Mouse (Mus musculus): ENCODE results near the gene Nav1. TPM values are rescaled to one million over a fixed set of nuclear protein-coding genes. Genes with fewer than 3 reads are reported as not detected.

Gene Nav1
- polyA plus RNA-seq, 1 experiment from 2014 or later, result 18.3 TPM

DNA sequence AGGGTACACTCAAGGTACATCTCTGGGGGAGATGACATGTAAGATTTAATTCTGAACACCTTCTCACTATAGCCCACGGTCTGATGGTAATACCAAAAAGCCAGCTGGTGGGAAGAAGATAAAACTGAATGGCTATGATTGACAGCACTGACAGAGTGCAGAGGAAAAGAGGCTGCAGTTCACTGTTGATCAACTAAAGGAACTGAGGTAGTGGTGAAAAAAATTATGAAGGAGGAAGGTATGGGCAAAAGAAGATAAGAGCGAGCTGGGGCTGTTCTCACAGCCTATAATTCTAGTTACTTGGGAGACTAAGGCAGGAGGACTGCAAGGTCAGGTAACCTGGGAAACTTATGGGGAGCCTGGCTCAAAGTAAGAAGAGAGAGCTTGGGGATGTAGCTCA, 155.7 kb downstream of the Nav1 start:
- 93% methylated on average over 2 of the region's 2 CpGs for WGBS
- Histone ChIP-seq H3K36me3 (peaks cover 89% of the 10 kb centered on the region), H3K4me3 (no peak overlapping the region)

GRCm38 (mm10) chr1:135449876-135450275, 157.2 kb downstream of the Nav1 start:
- 93% methylated on average over 8 of the region's 8 CpGs for WGBS

More for the DNA sequence above, 155.7 kb downstream of the Nav1 start:
- Histone ChIP-seq H3K4me1 (no peaks in the 10 kb centered on the region), H3K9me3 (replicated peaks) (no peaks in the 10 kb centered on the region), H3K27me3 (ENCODE audit: low read depth, poor library complexity, severe bottlenecking) (no peaks in the 10 kb centered on the region), H3K27ac (no peak overlapping the region)
- no peak for DNase-seq (ENCODE audit: low spot score)

DNA sequence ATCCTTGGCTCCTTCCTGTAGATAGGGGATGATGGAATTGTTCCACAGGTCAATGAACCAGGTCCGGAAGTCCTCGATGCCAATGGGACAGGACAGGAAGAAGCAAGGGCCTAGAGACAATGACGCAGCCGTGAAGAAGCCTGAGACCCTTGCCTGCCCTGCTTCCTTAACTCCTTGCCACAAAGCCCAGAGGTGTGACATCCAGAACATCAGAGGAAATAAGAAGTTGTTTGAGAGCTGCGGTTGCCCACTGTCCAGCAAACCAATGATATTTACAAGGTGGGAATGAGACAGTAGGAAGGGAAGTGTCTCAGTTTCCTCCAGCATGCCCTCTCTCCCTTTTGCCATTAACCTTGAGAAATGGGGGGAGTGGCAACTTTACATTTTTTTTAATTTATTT, 158.2 kb downstream of the Nav1 start:
- Histone ChIP-seq H3K36me3 (peaks cover 86% of the 10 kb centered on the region), H3K4me1 (no peaks in the 10 kb centered on the region), H3K27me3 (ENCODE audit: low read depth, poor library complexity, severe bottlenecking) (no peaks in the 10 kb centered on the region), H3K27ac (no peak overlapping the region), H3K9me3 (replicated peaks) (no peaks in the 10 kb centered on the region), H3K4me3 (no peak overlapping the region)
- DNase-seq (ENCODE audit: low spot score), result no peak
- WGBS, result 96% methylated on average over 5 of the region's 5 CpGs

More at GRCm38 (mm10) chr1:135449876-135450275, 157.2 kb downstream of the Nav1 start:
- no peak for DNase-seq (ENCODE audit: low spot score)
- no peak overlapping the region for H3K4me3 ChIP-seq
- peaks cover 88% of the 10 kb centered on the region for H3K36me3 ChIP-seq
- H3K4me1 ChIP-seq, result no peaks in the 10 kb centered on the region
- H3K27ac ChIP-seq, result no peak overlapping the region
- no peaks in the 10 kb centered on the region for H3K9me3 ChIP-seq (replicated peaks)
- no peaks in the 10 kb centered on the region for H3K27me3 ChIP-seq (ENCODE audit: low read depth, poor library complexity, severe bottlenecking)

GRCm38 (mm10) chr1:135443506-135443905, 163.6 kb downstream of the Nav1 start:
- WGBS, result 93% methylated on average over 12 of the region's 12 CpGs
- peaks cover 85% of the 10 kb centered on the region for H3K36me3 ChIP-seq
- no peaks in the 10 kb centered on the region for H3K27me3 ChIP-seq (ENCODE audit: low read depth, poor library complexity, severe bottlenecking)
- H3K4me3 ChIP-seq, result no peak overlapping the region
- no peaks in the 10 kb centered on the region for H3K4me1 ChIP-seq
- DNase-seq (ENCODE audit: low spot score), result no peak
- H3K27ac ChIP-seq, result no peak overlapping the region
- H3K9me3 ChIP-seq (replicated peaks), result no peaks in the 10 kb centered on the region

DNA sequence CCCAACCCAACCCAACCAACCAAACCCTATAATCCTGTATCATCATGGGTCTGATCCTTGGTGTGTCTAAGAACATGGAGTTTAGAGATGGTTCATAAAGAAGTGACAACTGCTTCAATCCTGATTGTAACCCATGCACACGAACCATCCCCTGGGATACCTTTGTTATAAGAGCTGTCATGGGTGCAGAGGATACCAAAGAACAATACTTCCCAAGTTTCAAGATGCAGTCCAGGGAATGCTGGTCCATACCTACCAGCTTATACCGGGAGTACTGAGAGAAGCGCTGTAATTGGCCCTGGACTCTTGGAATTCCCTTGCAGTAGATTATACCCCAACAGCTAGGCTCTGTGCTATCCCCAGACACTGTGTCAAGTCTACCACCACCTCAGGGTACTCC, 165.2 kb downstream of the Nav1 start:
- Histone ChIP-seq H3K36me3 (peaks cover 85% of the 10 kb centered on the region), H3K27ac (no peak overlapping the region), H3K4me1 (no peaks in the 10 kb centered on the region), H3K4me3 (no peak overlapping the region), H3K9me3 (replicated peaks) (no peaks in the 10 kb centered on the region), H3K27me3 (ENCODE audit: low read depth, poor library complexity, severe bottlenecking) (no peaks in the 10 kb centered on the region)
- DNase-seq (ENCODE audit: low spot score), result no peak
- 93% methylated on average over 3 of the region's 3 CpGs for WGBS

DNA sequence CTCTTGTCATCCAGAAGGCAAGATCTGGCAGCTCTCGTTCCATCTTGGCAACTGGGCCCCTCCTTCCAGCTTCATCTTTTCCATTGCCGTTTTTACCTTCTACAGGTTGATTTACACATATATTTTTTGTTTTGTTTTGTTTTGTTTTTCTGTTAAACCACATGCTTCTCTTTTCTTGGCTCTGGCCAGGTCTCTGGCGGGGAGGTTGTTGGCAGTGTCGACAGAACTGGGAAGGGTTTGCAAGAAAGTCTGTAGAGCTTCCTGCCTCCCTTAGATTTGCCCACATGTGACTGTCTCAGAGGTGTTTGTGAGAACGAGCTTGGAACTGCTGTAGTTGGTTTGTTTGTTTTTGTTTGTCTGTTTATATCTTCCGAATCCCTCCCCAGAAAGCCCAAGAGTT, 166.1 kb downstream of the Nav1 start:
- Histone ChIP-seq H3K9me3 (replicated peaks) (no peaks in the 10 kb centered on the region), H3K4me1 (no peaks in the 10 kb centered on the region; the same call in 1 of the 2 replicates), H3K27ac (no peak overlapping the region), H3K36me3 (peaks cover 78% of the 10 kb centered on the region), H3K4me3 (no peak overlapping the region), H3K27me3 (ENCODE audit: low read depth, poor library complexity, severe bottlenecking) (no peaks in the 10 kb centered on the region)
- no peak for DNase-seq (ENCODE audit: low spot score)
- WGBS, result 94% methylated on average over 6 of the region's 6 CpGs

DNA sequence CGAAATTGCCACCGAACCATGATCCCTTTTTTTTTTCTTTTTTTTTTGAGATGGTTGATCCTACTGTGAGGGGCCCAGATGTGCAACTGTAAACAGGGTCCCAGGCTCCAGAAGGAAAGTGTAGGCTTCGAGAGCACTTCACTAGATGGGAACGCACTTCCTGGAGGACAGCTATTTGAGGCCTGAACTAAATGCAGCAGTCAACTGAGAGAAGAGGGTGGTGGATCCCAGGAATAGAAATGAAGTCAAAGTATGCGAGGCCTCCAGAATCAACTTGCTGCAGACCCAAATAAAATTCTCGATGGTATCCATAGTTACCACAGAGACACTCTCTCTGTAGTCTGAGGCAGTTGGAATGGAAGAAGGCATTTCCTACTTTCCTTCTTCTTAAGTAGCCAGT, 168.3 kb downstream of the Nav1 start:
- H3K4me3 ChIP-seq, result no peak overlapping the region
- WGBS, result 98% methylated on average over 6 of the region's 6 CpGs
- H3K9me3 ChIP-seq (replicated peaks), result no peaks in the 10 kb centered on the region
- peaks cover 61% of the 10 kb centered on the region for H3K36me3 ChIP-seq
- DNase-seq (ENCODE audit: low spot score), result no peak
- peaks cover 13% of the 10 kb centered on the region for H3K4me1 ChIP-seq
- no peaks in the 10 kb centered on the region for H3K27me3 ChIP-seq (ENCODE audit: low read depth, poor library complexity, severe bottlenecking)
- H3K27ac ChIP-seq, result no peak overlapping the region

DNA sequence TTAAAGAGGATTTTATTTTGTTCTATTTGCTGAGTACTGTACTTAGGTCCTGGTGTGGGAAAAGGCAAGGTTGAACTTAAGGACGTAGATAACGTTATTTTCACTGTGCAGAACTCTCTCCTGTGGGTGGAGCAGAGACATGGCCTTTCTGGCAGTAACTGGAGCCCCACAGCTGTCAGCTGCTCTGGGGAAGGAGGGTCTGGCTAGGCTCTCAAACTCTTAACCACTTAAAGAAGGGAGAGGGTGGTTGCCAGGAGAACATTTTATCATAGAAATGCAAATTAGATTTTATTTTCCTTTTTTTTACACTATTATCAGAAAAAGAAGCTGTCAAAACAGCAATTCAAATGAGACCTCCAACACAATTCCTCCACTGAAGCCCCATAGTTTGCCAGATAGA, 171.3 kb downstream of the Nav1 start:
- 40% methylated on average over 2 of the region's 2 CpGs for WGBS
- no peak for DNase-seq (ENCODE audit: low spot score)
- no peaks in the 10 kb centered on the region for H3K27me3 ChIP-seq (ENCODE audit: low read depth, poor library complexity, severe bottlenecking)
- H3K4me1 ChIP-seq, result peaks cover 28% of the 10 kb centered on the region
- H3K36me3 ChIP-seq, result peaks cover 31% of the 10 kb centered on the region
- no peak overlapping the region for H3K4me3 ChIP-seq
- no peak overlapping the region for H3K27ac ChIP-seq
- no peaks in the 10 kb centered on the region for H3K9me3 ChIP-seq (replicated peaks)

DNA sequence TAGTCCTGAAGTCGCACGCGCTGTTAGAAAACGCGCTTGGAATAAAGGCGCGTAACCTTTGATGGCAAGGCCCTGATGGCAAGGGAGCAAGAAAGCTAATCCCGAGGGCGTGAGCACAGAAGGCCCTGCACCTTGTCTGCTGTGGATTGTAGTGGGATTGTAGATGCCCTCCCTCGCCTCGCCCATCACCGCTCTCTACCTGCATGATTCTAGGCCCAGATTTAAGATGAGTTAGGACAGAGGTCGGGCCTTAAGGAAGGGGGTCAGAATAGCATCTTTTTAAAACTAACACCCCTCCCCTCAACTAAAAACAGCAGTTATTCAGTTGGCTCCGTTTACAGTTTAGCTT, 176.5 kb downstream of the Nav1 start:
- Histone ChIP-seq H3K36me3 (peaks cover 26% of the 10 kb centered on the region), H3K4me3 (peak overlapping the region; percentile 99), H3K4me1 (peaks cover 57% of the 10 kb centered on the region), H3K27me3 (ENCODE audit: low read depth, poor library complexity, severe bottlenecking) (no peaks in the 10 kb centered on the region), H3K27ac (peak overlapping the region; percentile 98), H3K9me3 (replicated peaks) (no peaks in the 10 kb centered on the region)
- DNase-seq (ENCODE audit: low spot score), result no peak
- 4% methylated on average over 14 of the region's 14 CpGs for whole genome bisulfite sequencing

GRCm38 (mm10) chr1:135429901-135430668, 177.0 kb downstream of the Nav1 start, which contains the start of gene Ipo9:
Gene Ipo9, minus strand, starts transcription at chr1:135430499.
- DNase-seq (ENCODE audit: low spot score), result peak; percentile 94
- Histone ChIP-seq H3K9me3 (replicated peaks) (no peaks in the 10 kb centered on the region), H3K27ac (peak within 1 kb of the TSS; percentile 98), H3K27me3 (ENCODE audit: low read depth, poor library complexity, severe bottlenecking) (no peaks in the 10 kb centered on the region), H3K4me3 (peak within 1 kb of the TSS; percentile 99), H3K36me3 (peaks cover 31% of the 10 kb centered on the region), H3K4me1 (peaks cover 54% of the 10 kb centered on the region)
- WGBS, result under 1% methylated on average over 65 of the region's 65 CpGs

DNA sequence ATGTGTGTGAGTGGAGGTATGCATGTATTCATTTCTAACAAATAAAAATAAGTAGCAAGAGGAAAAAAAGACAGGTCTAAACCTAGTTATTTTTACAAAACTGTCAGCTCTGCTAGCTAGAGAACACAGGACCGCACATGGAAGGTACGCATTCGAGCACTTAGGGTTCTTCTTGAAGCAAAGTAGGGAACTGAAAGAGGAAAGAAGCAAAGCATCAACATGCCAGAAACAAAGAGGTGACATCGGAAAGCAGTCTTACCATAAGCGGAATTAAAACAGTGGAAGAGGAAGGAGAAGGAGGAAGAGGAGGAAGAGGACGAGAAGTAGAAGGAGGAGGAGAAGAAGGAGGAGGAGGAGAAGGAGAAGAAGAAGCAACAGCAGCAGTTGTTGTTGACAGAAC, 179.7 kb downstream of the Nav1 start:
- 91% methylated on average over 6 of the region's 6 CpGs for WGBS
- peaks cover 58% of the 10 kb centered on the region for H3K36me3 ChIP-seq
- DNase-seq (ENCODE audit: low spot score), result no peak
- H3K27me3 ChIP-seq (ENCODE audit: low read depth, poor library complexity, severe bottlenecking), result no peaks in the 10 kb centered on the region
- no peak overlapping the region for H3K27ac ChIP-seq
- H3K9me3 ChIP-seq (replicated peaks), result no peaks in the 10 kb centered on the region
- peaks cover 44% of the 10 kb centered on the region for H3K4me1 ChIP-seq
- H3K4me3 ChIP-seq, result no peak overlapping the region

- no peak overlapping the region for H3K27ac ChIP-seq
- H3K4me1 ChIP-seq, result peaks cover 38% of the 10 kb centered on the region
- H3K9me3 ChIP-seq (replicated peaks), result no peaks in the 10 kb centered on the region
- no peak overlapping the region for H3K4me3 ChIP-seq
- no peak for DNase-seq (ENCODE audit: low spot score)
- 96% methylated on average over 10 of the region's 10 CpGs for WGBS
- no peaks in the 10 kb centered on the region for H3K27me3 ChIP-seq (ENCODE audit: low read depth, poor library complexity, severe bottlenecking)
- peaks cover 64% of the 10 kb centered on the region for H3K36me3 ChIP-seq
These were observed 180.4 kb downstream of the Nav1 start for GRCm38 (mm10) chr1:135426645-135427044.

- H3K9me3 ChIP-seq (replicated peaks), result no peaks in the 10 kb centered on the region
- H3K27me3 ChIP-seq (ENCODE audit: low read depth, poor library complexity, severe bottlenecking), result no peaks in the 10 kb centered on the region
- H3K36me3 ChIP-seq, result peaks cover 95% of the 10 kb centered on the region
- H3K27ac ChIP-seq, result no peak overlapping the region
- H3K4me1 ChIP-seq, result peaks cover 9% of the 10 kb centered on the region
- no peak overlapping the region for H3K4me3 ChIP-seq
- WGBS, result 93% methylated on average over 6 of the region's 6 CpGs
- no peak for DNase-seq (ENCODE audit: low spot score)
These were observed 184.3 kb downstream of the Nav1 start for GRCm38 (mm10) chr1:135422772-135423171.

GRCm38 (mm10) chr1:135413996-135414395, 193.1 kb downstream of the Nav1 start:
- H3K27ac ChIP-seq, result no peak overlapping the region
- no peaks in the 10 kb centered on the region for H3K27me3 ChIP-seq (ENCODE audit: low read depth, poor library complexity, severe bottlenecking)
- no peaks in the 10 kb centered on the region for H3K4me1 ChIP-seq
- no peak for DNase-seq (ENCODE audit: low spot score)
- H3K9me3 ChIP-seq (replicated peaks), result no peaks in the 10 kb centered on the region
- no peak overlapping the region for H3K4me3 ChIP-seq
- H3K36me3 ChIP-seq, result peaks cover 100% of the 10 kb centered on the region

Data from limb, embryonic 10.5 days (tissue).